ENCODE assay signal across 16 mouse cellular contexts in genomic region chr19:41346099-41346850, GRCm38 (mm10). TPM values are rescaled to one million over a fixed set of nuclear protein-coding genes. Genes with fewer than 3 reads are reported as not detected.
DNase-seq lines count a peak whose midpoint lies in the region; ATAC-seq and TF ChIP-seq lines count a peak whose summit lies in the region.
"Had no signal": no experiment of that assay in that cellular context is flagged by ENCODE, and none has a peak within 500 bp of the region (broad histone marks: within the 10 kb centered on the region; RNA-seq: fewer than 3 reads in every experiment).

No protein-coding gene starts in this region.

- in situ Hi-C loops in CH12.LX (cut with MboI; ENCODE audit: low pct_ligation_motif_present, low pct_unique_long_range_greater_than_20kb, low sequenced_read_pairs) = no loop called here

- no peaks in the 10 kb centered on the region for H3K36me3 ChIP-seq in forebrain, embryonic 14.5 days (ENCODE audit: control insufficient read depth, insufficient read depth, low read length)
- H3K36me3 ChIP-seq in forebrain, embryonic 13.5 days (ENCODE audit: poor library complexity, severe bottlenecking) = no peaks in the 10 kb centered on the region
- H3K36me3 ChIP-seq in liver, embryonic 15.5 days (replicated peaks) = no peaks in the 10 kb centered on the region
- H3K36me3 ChIP-seq in liver, embryonic 12.5 days = no peaks in the 10 kb centered on the region
- peaks cover 4 to 42% of the 10 kb centered on the region in 2 experiments for H3K36me3 ChIP-seq in CH12.LX (replicated peaks in 1 of 2; ENCODE audit: control insufficient read depth in 1 of 2, insufficient read depth in 1 of 2, low read length in 1 of 2)
- no peaks in the 10 kb centered on the region for H3K36me3 ChIP-seq in intestine, postnatal 0 days (ENCODE audit: control insufficient read depth, insufficient read depth)
- H3K36me3 ChIP-seq in heart, embryonic 12.5 days = no peaks in the 10 kb centered on the region
- H3K36me3 ChIP-seq: forebrain, embryonic 12.5 days; heart, embryonic 10.5 days; limb, embryonic 12.5 days; midbrain, embryonic 15.5 days; neural tube, embryonic 12.5 days had no signal

- TF ChIP-seq RAD21 in CH12.LX (IDR thresholded peaks at IDR 0.05; ENCODE audit: low read depth, low read length) = no peak

- no peak for TF ChIP-seq CTCF in CH12.LX (conservative IDR thresholded peaks at IDR 0.05 in 1 of 2, IDR thresholded peaks at IDR 0.05 in 1 of 2; ENCODE audit: low read depth in 2 of 2, low read length in 2 of 2)
- no peak for TF ChIP-seq CTCF in intestine, postnatal 0 days (IDR thresholded peaks at IDR 0.05; ENCODE audit: low read depth)

- H3K9ac ChIP-seq in forebrain, embryonic 14.5 days (ENCODE audit: low read length) = no peak overlapping the region
- no peak overlapping the region for H3K9ac ChIP-seq in forebrain, embryonic 13.5 days
- H3K9ac ChIP-seq in liver, embryonic 15.5 days = no peak overlapping the region
- H3K9ac ChIP-seq in liver, embryonic 12.5 days = no peak overlapping the region
- H3K9ac ChIP-seq in CH12.LX (ENCODE audit: insufficient read depth, low read depth) = peak overlapping the region; percentile 65
- H3K9ac ChIP-seq in intestine, postnatal 0 days (ENCODE audit: low read depth, low read length) = no peak overlapping the region
- H3K9ac ChIP-seq in heart, embryonic 12.5 days = no peak overlapping the region
- H3K9ac ChIP-seq: forebrain, embryonic 12.5 days; limb, embryonic 12.5 days; midbrain, embryonic 15.5 days; neural tube, embryonic 12.5 days had no signal

- H3K27ac ChIP-seq in forebrain, embryonic 14.5 days (ENCODE audit: low read depth, low read length) = no peak overlapping the region
- no peak overlapping the region for H3K27ac ChIP-seq in forebrain, embryonic 13.5 days
- H3K27ac ChIP-seq in liver, embryonic 15.5 days (replicated peaks) = peak overlapping the region; percentile 61
- no peak overlapping the region for H3K27ac ChIP-seq in liver, embryonic 12.5 days
- H3K27ac ChIP-seq in CH12.LX (ENCODE audit: insufficient read depth, low read depth) = peak overlapping the region; percentile 46
- no peak overlapping the region for H3K27ac ChIP-seq in intestine, postnatal 0 days (ENCODE audit: low read depth, low read length)
- H3K27ac ChIP-seq in heart, embryonic 12.5 days (ENCODE audit: poor library complexity, severe bottlenecking) = no peak overlapping the region
- H3K27ac ChIP-seq: midbrain, embryonic 15.5 days; neural tube, embryonic 12.5 days had no signal

- dilution Hi-C loops in CH12.LX (cut with MboI; ENCODE audit: extremely low pct_ligation_motif_present, extremely low pct_unique_long_range_greater_than_20kb, low sequenced_read_pairs) = no loop called here

- WGBS in forebrain, embryonic 14.5 days = 35% methylated on average over 11 of the region's 11 CpGs
- 46% methylated on average over 11 of the region's 11 CpGs for WGBS in forebrain, embryonic 13.5 days
- WGBS in liver, embryonic 15.5 days (ENCODE audit: insufficient replicate concordance) = 65% methylated on average over 11 of the region's 11 CpGs
- 64% methylated on average over 11 of the region's 11 CpGs for WGBS in liver, embryonic 12.5 days (ENCODE audit: insufficient replicate concordance)
- 53% methylated on average over 11 of the region's 11 CpGs for WGBS in intestine, postnatal 0 days
- WGBS in heart, embryonic 12.5 days = 54% methylated on average over 11 of the region's 11 CpGs

- peaks cover 7% of the 10 kb centered on the region for H3K4me1 ChIP-seq in forebrain, embryonic 14.5 days (ENCODE audit: control insufficient read depth, insufficient read depth, low read length)
- peaks cover 18% of the 10 kb centered on the region for H3K4me1 ChIP-seq in forebrain, embryonic 13.5 days
- H3K4me1 ChIP-seq in liver, embryonic 15.5 days (replicated peaks) = peaks cover 37% of the 10 kb centered on the region
- H3K4me1 ChIP-seq in liver, embryonic 12.5 days = peaks cover 35% of the 10 kb centered on the region
- H3K4me1 ChIP-seq in CH12.LX (ENCODE audit: control insufficient read depth in 1 of 2, insufficient read depth in 2 of 2) = peaks cover 39 to 86% of the 10 kb centered on the region in 2 experiments
- H3K4me1 ChIP-seq in intestine, postnatal 0 days (replicated peaks; ENCODE audit: control insufficient read depth, insufficient read depth, low read length) = 0 out of 2 replicates have a peak, but pooled peaks cover 3% of the 10 kb centered on the region
- peaks cover 7% of the 10 kb centered on the region for H3K4me1 ChIP-seq in heart, embryonic 12.5 days (replicated peaks)

- H3K79me2 ChIP-seq in CH12.LX (replicated peaks; ENCODE audit: control insufficient read depth, extremely low read depth, insufficient read depth, poor library complexity, severe bottlenecking) = peaks cover 9% of the 10 kb centered on the region

- H3K4me2 ChIP-seq in forebrain, embryonic 14.5 days (ENCODE audit: low read length) = no peak overlapping the region
- H3K4me2 ChIP-seq in forebrain, embryonic 13.5 days = no peak overlapping the region
- H3K4me2 ChIP-seq in liver, embryonic 15.5 days = 0 out of 2 replicates have a peak overlapping the region, but pooled peaks have one; percentile 40
- H3K4me2 ChIP-seq in liver, embryonic 12.5 days = no peak overlapping the region
- H3K4me2 ChIP-seq in CH12.LX (ENCODE audit: insufficient read depth, low read depth, poor library complexity, severe bottlenecking) = peak overlapping the region; percentile 89
- H3K4me2 ChIP-seq in intestine, postnatal 0 days (replicated peaks; ENCODE audit: low read depth) = 0 out of 2 replicates have a peak overlapping the region, but pooled peaks have one; percentile 35
- no peak overlapping the region for H3K4me2 ChIP-seq in heart, embryonic 12.5 days
- H3K4me2 ChIP-seq: forebrain, embryonic 12.5 days; limb, embryonic 12.5 days; midbrain, embryonic 15.5 days; neural tube, embryonic 12.5 days had no signal

- H3K4me3 ChIP-seq in forebrain, embryonic 14.5 days (ENCODE audit: low read depth, low read length) = no peak overlapping the region
- no peak overlapping the region for H3K4me3 ChIP-seq in forebrain, embryonic 13.5 days
- no peak overlapping the region for H3K4me3 ChIP-seq in liver, embryonic 15.5 days (replicated peaks)
- no peak overlapping the region for H3K4me3 ChIP-seq in liver, embryonic 12.5 days
- H3K4me3 ChIP-seq in CH12.LX (replicated peaks in 1 of 3; ENCODE audit: low read depth in 2 of 3, low read length in 2 of 3, poor library complexity in 1 of 3) = peak overlapping the region in 1 of 3 experiments; percentile 13
- H3K4me3 ChIP-seq in intestine, postnatal 0 days (ENCODE audit: low read depth, low read length) = no peak overlapping the region
- no peak overlapping the region for H3K4me3 ChIP-seq in heart, embryonic 12.5 days
- H3K4me3 ChIP-seq: forebrain, embryonic 12.5 days; heart, embryonic 10.5 days; limb, embryonic 12.5 days; midbrain, embryonic 15.5 days; neural tube, embryonic 12.5 days had no signal

- peak; percentile 18 for DNase-seq in forebrain, embryonic 14.5 days (ENCODE audit: low spot score)
- DNase-seq in CH12.LX (ENCODE audit: extremely low read depth) = no peak
- no peak for DNase-seq in layer of hippocampus, adult 9-11 months
- DNase-seq: adrenal gland, postnatal 25 days; cerebellum, adult 9-10 months; right cerebral cortex, postnatal 4 days had no signal

- no peak for ATAC-seq in forebrain, embryonic 14.5 days
- no peak for ATAC-seq in forebrain, embryonic 13.5 days
- ATAC-seq in liver, embryonic 15.5 days (ENCODE audit: insufficient read depth) = no peak
- no peak for ATAC-seq in liver, embryonic 12.5 days
- ATAC-seq in intestine, postnatal 0 days = 0 out of 2 replicates have a peak, but pooled peaks have one; percentile 45
- no peak for ATAC-seq in heart, embryonic 12.5 days (ENCODE audit: insufficient number of reproducible peaks, low FRiP score)
- ATAC-seq: midbrain, embryonic 15.5 days had no signal

- no peaks in the 10 kb centered on the region for H3K27me3 ChIP-seq in forebrain, embryonic 14.5 days (replicated peaks; ENCODE audit: control insufficient read depth, insufficient read depth, low read length)
- H3K27me3 ChIP-seq in forebrain, embryonic 13.5 days = no peaks in the 10 kb centered on the region
- no peaks in the 10 kb centered on the region for H3K27me3 ChIP-seq in liver, embryonic 15.5 days
- H3K27me3 ChIP-seq in liver, embryonic 12.5 days (replicated peaks) = no peaks in the 10 kb centered on the region
- H3K27me3 ChIP-seq in CH12.LX (replicated peaks) = no peaks in the 10 kb centered on the region
- H3K27me3 ChIP-seq in intestine, postnatal 0 days (replicated peaks; ENCODE audit: control insufficient read depth, insufficient read depth, low read length) = no peaks in the 10 kb centered on the region
- H3K27me3 ChIP-seq in heart, embryonic 12.5 days (replicated peaks) = no peaks in the 10 kb centered on the region
- H3K27me3 ChIP-seq: forebrain, embryonic 12.5 days; limb, embryonic 12.5 days; midbrain, embryonic 15.5 days; neural tube, embryonic 12.5 days had no signal

- TF ChIP-seq POLR2A in CH12.LX (IDR thresholded peaks at IDR 0.05; ENCODE audit: low read depth, low read length) = no peak

- no peaks in the 10 kb centered on the region for H3K9me3 ChIP-seq in forebrain, embryonic 14.5 days (replicated peaks; ENCODE audit: control insufficient read depth, low read length)
- no peaks in the 10 kb centered on the region for H3K9me3 ChIP-seq in forebrain, embryonic 13.5 days (replicated peaks)
- no peaks in the 10 kb centered on the region for H3K9me3 ChIP-seq in liver, embryonic 15.5 days (replicated peaks)
- no peaks in the 10 kb centered on the region for H3K9me3 ChIP-seq in liver, embryonic 12.5 days (replicated peaks)
- H3K9me3 ChIP-seq in CH12.LX (replicated peaks; ENCODE audit: low read length) = no peaks in the 10 kb centered on the region
- no peaks in the 10 kb centered on the region for H3K9me3 ChIP-seq in intestine, postnatal 0 days (ENCODE audit: control insufficient read depth)
- H3K9me3 ChIP-seq in heart, embryonic 12.5 days (replicated peaks) = no peaks in the 10 kb centered on the region
- H3K9me3 ChIP-seq: forebrain, embryonic 12.5 days; heart, embryonic 10.5 days; limb, embryonic 12.5 days; midbrain, embryonic 15.5 days; neural tube, embryonic 12.5 days had no signal

- peak; percentile 50 for TF ChIP-seq EP300 in CH12.LX (IDR thresholded peaks at IDR 0.05; ENCODE audit: low read length)

TF ChIP-seq in CH12.LX, 34 proteins besides CTCF, POLR2A, EP300 and RAD21 (continues in another document):
- no peak for TF ChIP-seq UBTF (IDR thresholded peaks at IDR 0.05; ENCODE audit: low read depth, low read length)

RNA-seq across cellular contexts. Expression of gene Pik3ap1, which starts 38.6 kb away (rescaled TPM):
- polyA plus RNA-seq in forebrain, embryonic 14.5 days (2014; fragmentation: Nextera tagmentation; extraction: Ambion mirVana) = 1.7 and 1.8 TPM in 2 replicates
- polyA plus RNA-seq in forebrain, embryonic 13.5 days (2015; fragmentation: Nextera tagmentation; extraction: Ambion mirVana) = 0.99 and 1.1 TPM in 2 replicates
- 11.3 and 14.3 TPM in 2 replicates for polyA plus RNA-seq in liver, embryonic 15.5 days (2015; fragmentation: Nextera tagmentation; extraction: Ambion mirVana)
- 5.5 and 6.0 TPM in 2 replicates for polyA plus RNA-seq in liver, embryonic 12.5 days (2016; fragmentation: Nextera tagmentation; extraction: Ambion mirVana)
- total RNA-seq in CH12.LX (2012; rRNA removed) (34.3 and 37.4 TPM in 2 replicates), CH12.LX (2014; rRNA removed) (25.1 and 26.7 TPM in 2 replicates)
- polyA plus RNA-seq in CH12.LX (2012; ENCODE audit: insufficient read length, low read depth) = 98.6 and 106 TPM in 2 replicates
- 2.0 and 2.2 TPM in 2 replicates for polyA plus RNA-seq in intestine, postnatal 0 days (2015; fragmentation: Nextera tagmentation; extraction: Ambion mirVana)
- 1.3 and 1.4 TPM in 2 replicates for polyA plus RNA-seq in heart, embryonic 12.5 days (2016; fragmentation: Nextera tagmentation; extraction: Ambion mirVana)

Comparison
In these comparisons a context has a peak if more than half of its experiments do, and no peak if none do; other contexts are left out.
1. H3K27ac ChIP-seq: peak in liver, embryonic 15.5 days (single experiment) and CH12.LX (single experiment); none in forebrain, embryonic 14.5 days (single experiment), forebrain, embryonic 13.5 days (single experiment), liver, embryonic 12.5 days (single experiment), intestine, postnatal 0 days (single experiment) and heart, embryonic 12.5 days (single experiment).
2. H3K4me2 ChIP-seq: peak in liver, embryonic 15.5 days (single experiment), CH12.LX (single experiment) and intestine, postnatal 0 days (single experiment); none in forebrain, embryonic 14.5 days (single experiment), forebrain, embryonic 13.5 days (single experiment), liver, embryonic 12.5 days (single experiment) and heart, embryonic 12.5 days (single experiment).